Mouse (Mus musculus) liver, adult 2 months (tissue): ENCODE measurements around the gene Ppif. TPM values are rescaled to one million over a fixed set of nuclear protein-coding genes. Genes with fewer than 3 reads are reported as not detected.

Source experiments
- DNase-seq: peaks from one replicate; pipeline ENCODE4 v3.0.0-alpha.2; 2011; ENCODE audit warnings: low read depth, low spot score; ENCODE audit errors: extremely low read depth
- H3K27ac ChIP-seq: fragments of 200-500 bp; replicated peaks from 2 replicates; pipeline ENCODE4 v1.5.1; 2012; ENCODE audit warnings: low read depth, mild to moderate bottlenecking, control low read depth, inconsistent platforms, low read length; ENCODE audit not compliant: insufficient read depth
- H3K27me3 ChIP-seq: fragments of 200-500 bp; 2 replicates; pipeline ENCODE4 v1.6.1; 2012; ENCODE audit warnings: mild to moderate bottlenecking, moderate library complexity, low read length, inconsistent platforms; ENCODE audit not compliant: control insufficient read depth, insufficient read depth
- H3K36me3 ChIP-seq: fragments of 200-500 bp; 2 replicates; pipeline ENCODE4 v1.6.1; 2012; ENCODE audit warnings: low read length, inconsistent platforms; ENCODE audit not compliant: control insufficient read depth, insufficient read depth
- H3K4me1 ChIP-seq: fragments of 200-500 bp; 2 replicates; pipeline ENCODE4 v1.6.1; 2011; ENCODE audit warnings: low read length; ENCODE audit not compliant: control insufficient read depth, insufficient read depth
- H3K4me3 ChIP-seq: fragments of 200-500 bp; 2 replicates; pipeline ENCODE4 v1.5.1; 2011; ENCODE audit warnings: low read depth, mild to moderate bottlenecking, control low read depth, low read length, moderate library complexity; ENCODE audit not compliant: insufficient read depth
- H3K79me2 ChIP-seq: fragments of 200-500 bp; 2 replicates; pipeline ENCODE4 v1.6.1; 2012; ENCODE audit warnings: inconsistent platforms, mild to moderate bottlenecking, low read length, moderate library complexity; ENCODE audit not compliant: control insufficient read depth, insufficient read depth
- H3K9ac ChIP-seq: fragments of 200-500 bp; 2 replicates; pipeline ENCODE4 v1.6.1; 2012; ENCODE audit warnings: low read depth, mild to moderate bottlenecking, control low read depth, inconsistent platforms, low read length
- CTCF ChIP-seq: fragments of 200-500 bp; IDR thresholded peaks from 2 replicates; pipeline ENCODE4 v1.5.1; 2011; ENCODE audit warnings: low read depth, low read length, control low read depth
- POLR2A ChIP-seq: fragments of 200-500 bp; IDR thresholded peaks from 2 replicates; pipeline ENCODE4 v1.6.1; 2011; ENCODE audit warnings: low read length, control low read depth; ENCODE audit not compliant: insufficient read depth; ENCODE audit errors: extremely low read depth
- WGBS: fragments of 180-500 bp; shearing (Covaris S2); methylation state at CpG from one replicate; pipeline ENCODE4 v1.1.7; 2018; 5-methylcytosine and 5-hydroxymethylcytosine counted together
- polyA plus RNA-seq: library from polyadenylated mRNA; depleted of rRNA; stranded (reverse); fragments of >200 nt; gene quantifications from 2 replicates; pipeline ENCODE4 v1.2.3, GENCODE M21; 2012
- total RNA-seq: library from RNA; depleted of rRNA; stranded (reverse); fragments of >200 nt; gene quantifications from 2 replicates; pipeline ENCODE4 v1.2.3, GENCODE M21; 2014

Gene Ppif
- total and polyA plus RNA-seq, 2 experiments: 19.4 to 80.6 TPM

GRCm38 (mm10) chr14:25719371-25719770 lies 25.4 kb downstream of the Ppif start:
- Histone ChIP-seq H3K4me1 (peaks cover 28% of the 10 kb centered on the region), H3K27ac (no peak overlapping the region), H3K4me3 (no peak overlapping the region), H3K79me2 (peaks cover 5% of the 10 kb centered on the region; the same call in 1 of the 2 replicates), H3K27me3 (no peaks in the 10 kb centered on the region), H3K36me3 (peaks cover 19% of the 10 kb centered on the region), H3K9ac (no peak overlapping the region)
- 72% methylated on average over 9 of the region's 9 CpGs for WGBS
- TF ChIP-seq POLR2A (no peak), CTCF (no peak)
- no peak for DNase-seq

DNA sequence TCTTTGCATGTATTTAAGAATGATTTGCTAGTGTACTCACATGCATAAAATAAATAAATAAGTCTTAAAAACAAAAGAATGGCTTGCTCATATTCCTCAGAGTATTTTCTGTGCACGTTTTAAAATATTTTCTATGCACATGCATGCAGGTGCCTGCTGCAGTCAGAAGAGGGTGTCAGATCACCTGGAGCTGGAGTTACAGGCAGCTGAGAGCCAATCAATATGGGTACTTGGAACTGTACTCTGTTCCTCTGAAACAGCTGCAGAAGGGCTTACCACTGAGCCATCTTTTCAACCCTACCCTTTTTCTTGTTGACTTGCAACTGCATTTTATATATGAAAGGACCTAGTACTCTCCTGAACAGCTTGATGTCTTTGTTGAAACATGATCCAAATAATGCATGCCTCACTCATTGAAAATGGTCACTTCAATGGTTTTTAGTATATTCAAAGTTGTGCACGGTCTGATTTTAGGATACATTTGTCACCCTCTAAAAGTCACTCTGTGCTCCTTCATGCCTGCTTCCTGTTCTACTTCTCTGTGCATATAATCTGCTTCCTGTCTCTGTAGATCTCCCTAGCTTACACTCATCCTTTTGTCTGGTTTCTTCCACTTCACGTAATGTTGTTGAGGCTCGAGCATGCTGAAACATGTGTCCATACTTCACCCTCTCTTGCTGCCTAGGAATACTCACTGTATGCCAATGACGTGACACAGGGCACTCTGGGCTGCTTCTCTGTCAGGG lies 27.2 kb downstream of the Ppif start:
- Histone ChIP-seq H3K79me2 (peaks cover 9% of the 10 kb centered on the region; the same call in 1 of the 2 replicates), H3K9ac (no peak overlapping the region), H3K36me3 (peaks cover 15% of the 10 kb centered on the region), H3K27me3 (no peaks in the 10 kb centered on the region), H3K27ac (no peak overlapping the region), H3K4me3 (no peak overlapping the region), H3K4me1 (peaks cover 34% of the 10 kb centered on the region)
- peak; percentile 56 for DNase-seq
- TF ChIP-seq POLR2A (no peak), CTCF (0 out of 2 replicates have a peak, but pooled peaks have one; percentile 32)
- 82% methylated on average over 5 of the region's 5 CpGs for WGBS

DNA sequence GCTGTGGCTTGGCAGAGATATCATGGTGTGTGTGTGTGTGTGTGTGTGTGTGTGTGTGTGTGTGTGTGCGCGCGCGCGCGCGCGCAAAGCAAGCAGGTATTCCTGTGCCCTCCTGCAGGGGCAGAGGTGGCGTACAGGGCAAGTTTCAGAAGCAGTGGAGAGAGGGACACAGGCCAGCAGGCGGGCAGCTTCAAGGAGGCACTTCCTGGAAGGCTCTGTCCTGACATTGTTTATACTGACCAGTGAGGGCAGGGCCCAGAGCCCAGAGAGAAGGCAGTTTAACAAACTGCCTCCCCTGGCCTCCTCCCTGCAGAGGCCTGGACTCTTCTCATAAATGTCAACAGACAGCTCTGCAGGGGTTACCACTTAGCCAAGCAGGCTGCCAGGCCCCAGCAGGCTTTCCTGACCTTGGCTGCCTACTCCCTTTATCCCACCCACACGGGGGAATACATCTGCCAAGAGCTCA lies 31.1 kb downstream of the Ppif start:
- peak; percentile 77 for DNase-seq
- Histone ChIP-seq H3K4me1 (peaks cover 20% of the 10 kb centered on the region), H3K9ac (no peak overlapping the region), H3K4me3 (no peak overlapping the region), H3K79me2 (peaks cover 9% of the 10 kb centered on the region; the same call in 1 of the 2 replicates), H3K27ac (peak overlapping the region; percentile 54), H3K27me3 (no peaks in the 10 kb centered on the region), H3K36me3 (peaks cover 10% of the 10 kb centered on the region)
- WGBS: 27% methylated on average over 11 of the region's 11 CpGs
- TF ChIP-seq POLR2A (no peak), CTCF (peak; percentile 35; the same call in 1 of the 2 replicates)

- no peak for TF ChIP-seq POLR2A
- TF ChIP-seq CTCF: no peak
- DNase-seq: peak; percentile 86
- Histone ChIP-seq H3K79me2 (peaks cover 9% of the 10 kb centered on the region; the same call in 1 of the 2 replicates), H3K27me3 (no peaks in the 10 kb centered on the region), H3K4me1 (peaks cover 20% of the 10 kb centered on the region), H3K9ac (no peak overlapping the region), H3K4me3 (no peak overlapping the region), H3K36me3 (peaks cover 8% of the 10 kb centered on the region), H3K27ac (peak overlapping the region; percentile 37)
- 15% methylated on average over 4 of the region's 4 CpGs for WGBS
Observed at GRCm38 (mm10) chr14:25725690-25726089, 31.7 kb downstream of the Ppif start.

- H3K9ac ChIP-seq: no peak overlapping the region
- peaks cover 7% of the 10 kb centered on the region for H3K36me3 ChIP-seq
- no peaks in the 10 kb centered on the region for H3K27me3 ChIP-seq
- 53% methylated on average over 20 of the region's 20 CpGs for WGBS
- no peak for TF ChIP-seq POLR2A
- TF ChIP-seq CTCF: peak; percentile 83
- no peak overlapping the region for H3K4me3 ChIP-seq
- H3K79me2 ChIP-seq: peaks cover 9% of the 10 kb centered on the region; the same call in 1 of the 2 replicates
- H3K4me1 ChIP-seq: peaks cover 20% of the 10 kb centered on the region
- no peak for DNase-seq
- peak overlapping the region; percentile 18; the same call in 1 of the 2 replicates for H3K27ac ChIP-seq
Observed at GRCm38 (mm10) chr14:25726226-25727148, 32.5 kb downstream of the Ppif start.
